Mouse (Mus musculus): ENCODE results near the gene Etfrf1.
A peak's percentile ranks its signal among the peaks of the same experiment; 100 is the strongest.

Etfrf1 gene

DNA sequence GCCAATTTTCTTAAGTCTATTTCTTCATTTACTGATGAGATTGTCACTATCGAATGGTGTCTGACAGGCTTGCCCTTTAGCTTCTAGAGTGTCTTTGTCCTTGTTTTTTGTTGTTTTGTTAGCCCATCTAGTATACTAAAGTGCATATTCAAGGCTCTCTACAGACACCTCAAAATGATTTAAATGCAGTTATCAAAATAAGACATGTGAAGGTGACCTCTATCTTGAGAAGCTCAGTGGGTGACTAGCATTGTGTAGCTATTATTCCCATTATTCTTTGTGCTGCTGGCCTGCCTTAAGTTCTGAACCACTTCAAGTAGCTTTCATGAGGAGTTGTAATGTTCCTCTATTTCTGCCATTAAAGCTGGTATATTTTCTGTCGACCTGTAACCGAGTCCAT is 4.9 kb downstream of the Etfrf1 start:
- no peak for DNase-seq (ENCODE audit: extremely low read depth, insufficient read length, low spot score)

GRCm38 (mm10) chr6:145224246-145224645 is 13.3 kb downstream of the Etfrf1 start:
- DNase-seq (ENCODE audit: extremely low read depth, insufficient read length, low spot score), result no peak

DNA sequence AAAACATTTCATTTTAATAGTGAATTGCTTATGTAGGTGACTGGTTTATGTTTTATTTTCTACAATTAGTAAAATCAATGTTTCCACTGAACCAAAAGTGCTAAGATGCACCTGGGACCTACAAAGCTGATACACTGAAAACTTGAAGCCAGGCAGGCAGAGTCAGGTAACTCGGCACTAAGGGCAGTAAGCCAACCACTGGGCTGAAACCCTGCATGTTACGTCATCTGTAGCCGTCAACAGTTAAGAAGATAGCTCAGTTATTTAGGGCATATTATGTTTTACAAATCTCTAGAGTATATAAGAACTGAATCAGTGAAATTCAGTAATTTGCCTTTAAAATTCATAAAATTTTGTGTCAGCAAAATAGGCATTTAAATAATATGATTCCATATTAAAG is 15.4 kb downstream of the Etfrf1 start:
- no peak for DNase-seq (ENCODE audit: extremely low read depth, insufficient read length, low spot score)

- no peak for DNase-seq (ENCODE audit: extremely low read depth, insufficient read length, low spot score)
Observed at GRCm38 (mm10) chr6:145234391-145234790, 23.5 kb downstream of the Etfrf1 start.

DNA sequence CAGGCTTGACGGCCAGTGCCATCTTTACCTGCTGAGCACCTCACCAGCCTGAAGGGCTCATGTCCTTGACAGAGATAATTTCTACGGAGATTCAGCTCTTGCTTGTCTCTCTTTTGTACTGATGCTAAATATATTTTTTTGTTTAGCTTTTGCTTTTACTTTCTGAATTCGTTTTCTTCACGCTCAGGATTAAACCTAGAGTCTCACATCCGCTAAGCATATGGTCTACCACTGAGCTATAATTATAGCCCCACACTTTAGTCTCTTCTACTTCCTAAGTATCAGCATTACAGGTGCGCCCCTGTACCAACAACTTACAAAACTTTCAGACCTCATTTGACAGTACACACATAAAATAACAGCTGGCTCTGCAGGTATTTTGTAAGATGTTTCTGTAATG is 24.4 kb downstream of the Etfrf1 start:
- no peak for DNase-seq (ENCODE audit: extremely low read depth, insufficient read length, low spot score)

GRCm38 (mm10) chr6:145237148-145237547 is 26.2 kb downstream of the Etfrf1 start:
- no peak for DNase-seq (ENCODE audit: extremely low read depth, insufficient read length, low spot score)

DNA sequence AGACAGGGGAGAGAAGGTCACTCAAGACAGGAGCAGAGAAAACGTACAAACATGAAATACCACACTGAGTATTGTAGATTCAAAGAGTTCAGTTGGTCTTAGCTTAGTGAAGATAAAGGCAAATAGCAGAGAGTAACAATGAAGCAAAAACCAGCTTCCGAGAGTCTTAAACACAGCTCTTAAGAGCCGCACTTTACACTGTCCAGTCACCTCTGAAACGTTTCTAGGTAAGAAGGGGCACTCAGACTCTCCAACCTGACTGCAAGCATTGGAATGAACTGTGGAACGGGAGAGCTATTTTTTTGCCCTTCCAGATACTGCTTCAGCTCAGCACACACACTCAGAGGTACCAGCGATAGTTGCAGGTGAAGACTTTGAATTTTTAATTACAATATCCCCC is 29.4 kb downstream of the Etfrf1 start:
- DNase-seq (ENCODE audit: extremely low read depth, insufficient read length, low spot score), result no peak

- peak; percentile 21 for DNase-seq (ENCODE audit: extremely low read depth, insufficient read length, low spot score)
Observed at GRCm38 (mm10) chr6:145242521-145242920, 31.6 kb downstream of the Etfrf1 start.

GRCm38 (mm10) chr6:145246841-145247240 is 35.9 kb downstream of the Etfrf1 start:
- DNase-seq (ENCODE audit: extremely low read depth, insufficient read length, low spot score), result no peak

DNA sequence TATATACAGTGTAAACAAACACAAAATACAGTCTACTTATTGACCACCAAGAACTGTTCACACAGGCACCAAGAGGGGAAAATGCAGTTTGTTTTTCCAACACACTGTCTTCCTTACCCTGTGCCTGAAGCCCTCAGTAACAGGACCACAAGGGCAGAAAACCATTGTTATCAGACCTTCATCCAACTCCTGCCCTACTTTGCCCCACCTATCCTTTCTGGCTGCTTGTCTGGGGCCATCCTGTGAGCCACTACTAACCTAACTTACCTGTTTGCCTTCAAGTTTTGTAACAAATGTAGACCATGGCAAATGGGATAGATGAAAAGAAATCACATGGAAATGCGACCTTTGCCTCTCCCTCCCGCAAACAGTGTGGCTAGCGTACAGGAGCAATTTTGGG is 37.0 kb downstream of the Etfrf1 start:
- DNase-seq (ENCODE audit: extremely low read depth, insufficient read length, low spot score), result no peak

DNA sequence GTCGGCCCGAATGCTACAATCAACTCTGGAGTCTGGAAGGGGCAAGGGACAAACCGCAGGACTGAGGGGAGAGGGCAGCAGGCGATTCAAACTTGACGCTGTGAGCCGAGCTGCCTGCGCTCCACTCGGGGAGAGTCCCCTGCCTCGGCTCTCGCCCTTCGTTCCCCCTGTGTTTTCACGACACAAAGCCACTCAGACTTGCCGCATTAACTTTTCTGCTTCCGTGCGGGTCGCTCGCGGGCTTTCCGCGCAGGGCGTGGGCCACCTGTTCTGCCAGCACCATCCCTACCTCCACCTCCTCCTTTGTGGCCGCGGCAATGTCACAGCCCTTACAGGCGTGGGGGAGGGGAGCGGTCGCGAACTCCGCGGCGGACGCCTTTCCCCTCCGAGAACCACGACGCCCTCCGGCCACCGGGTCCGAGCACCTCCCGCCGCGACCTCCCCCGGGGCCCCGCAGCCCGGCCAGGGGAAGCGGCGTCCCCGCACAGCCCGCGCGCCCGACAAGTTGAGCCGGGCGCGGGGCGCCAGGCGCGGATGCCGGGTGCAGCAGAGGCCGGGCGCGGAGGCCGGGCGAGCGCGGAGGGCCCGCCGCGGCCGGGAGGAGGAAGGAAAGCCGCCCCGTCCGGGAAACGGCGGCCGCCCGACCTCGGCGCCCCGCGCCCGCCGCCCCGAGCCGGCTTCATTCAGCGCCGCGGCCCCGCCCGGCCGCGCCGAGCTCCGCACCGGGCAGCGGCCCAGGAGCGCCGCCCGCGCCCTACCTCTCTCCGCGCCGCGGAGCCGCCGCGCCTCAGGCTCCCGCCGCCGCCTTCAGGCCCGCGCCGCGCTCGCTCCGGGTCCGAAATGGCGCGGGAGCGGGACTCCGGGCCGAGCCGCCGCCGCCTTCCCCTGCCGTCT is 38.6 kb downstream of the Etfrf1 start:
- peak; percentile 76 for DNase-seq (ENCODE audit: extremely low read depth, insufficient read length, low spot score)

DNA sequence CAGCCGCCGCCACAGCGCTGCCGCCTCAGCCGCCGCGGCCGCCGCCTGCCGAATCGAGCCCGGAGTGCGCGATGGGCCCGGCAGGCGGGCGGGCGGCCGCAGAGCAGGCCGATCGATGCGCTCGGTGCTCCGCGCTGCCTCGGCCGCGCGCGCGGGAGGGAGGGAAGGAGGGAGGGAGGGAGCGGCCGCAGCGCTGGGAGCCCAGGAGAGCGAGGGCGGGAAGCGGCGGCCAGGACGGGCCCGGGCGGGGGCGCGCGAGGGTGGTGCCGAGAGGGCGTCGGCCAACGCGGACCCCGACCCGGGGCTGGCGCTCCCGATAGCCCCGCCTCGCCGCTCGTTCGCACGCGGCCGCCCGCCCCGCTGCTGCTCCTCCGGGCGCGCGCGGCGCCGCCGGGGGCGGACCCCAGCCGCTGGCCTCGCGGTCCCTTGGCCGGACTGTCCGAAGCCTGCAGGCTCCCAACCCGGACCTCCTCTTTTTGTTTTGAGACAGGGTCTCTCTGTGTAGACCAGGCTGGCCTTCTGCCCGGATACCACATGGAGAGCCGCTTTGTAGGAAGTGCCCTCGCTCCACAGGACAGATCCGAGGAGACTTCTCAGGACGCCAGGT is 39.4 kb downstream of the Etfrf1 start, which contains the start of gene Kras:
Gene Kras (minus strand): TSS at position 55 of the 607 bp plus-strand sequence.
- peak; percentile 88 for DNase-seq (ENCODE audit: extremely low read depth, insufficient read length, low spot score)

GRCm38 (mm10) chr6:145250820-145251219 is 39.9 kb downstream of the Etfrf1 start:
- DNase-seq (ENCODE audit: extremely low read depth, insufficient read length, low spot score), result no peak

DNA sequence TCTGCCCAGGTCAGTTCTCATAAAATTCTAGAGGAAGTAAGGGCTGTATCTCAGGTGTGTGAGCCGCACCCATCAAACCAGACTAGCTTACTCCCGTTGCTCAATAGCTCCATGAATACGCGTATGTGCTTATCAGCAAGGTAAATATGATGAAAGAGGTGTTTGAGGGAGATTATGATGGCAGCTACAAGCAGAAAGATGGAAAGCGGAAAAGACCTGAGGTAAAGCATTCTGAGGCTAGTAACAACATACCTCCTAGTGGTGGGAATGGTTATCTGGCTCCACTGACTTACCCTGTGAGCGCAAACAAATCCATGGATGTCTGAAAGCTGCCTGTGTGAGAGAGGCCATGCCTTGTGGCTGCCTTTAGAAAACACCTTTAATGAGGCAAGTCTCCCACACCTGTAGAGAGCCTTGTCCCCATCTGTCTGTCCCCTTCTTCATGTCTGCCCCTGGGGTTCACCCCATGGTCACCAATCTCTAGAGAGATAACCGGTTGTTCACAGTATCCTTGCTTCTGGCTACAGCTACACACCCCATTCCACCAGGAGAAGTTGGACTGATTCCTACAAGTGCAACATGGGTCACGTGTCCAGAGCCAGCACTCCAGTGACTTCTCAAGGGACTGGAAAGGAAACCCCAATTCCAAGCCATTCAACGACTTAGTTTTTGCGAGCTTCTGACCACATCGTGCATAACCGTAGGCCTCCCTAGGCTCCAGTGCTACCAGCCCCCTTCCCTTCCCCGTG is 45.2 kb downstream of the Etfrf1 start:
- DNase-seq (ENCODE audit: extremely low read depth, insufficient read length, low spot score), result no peak

GRCm38 (mm10) chr6:145256701-145257073 is 45.8 kb downstream of the Etfrf1 start:
- no peak for DNase-seq (ENCODE audit: extremely low read depth, insufficient read length, low spot score)

DNA sequence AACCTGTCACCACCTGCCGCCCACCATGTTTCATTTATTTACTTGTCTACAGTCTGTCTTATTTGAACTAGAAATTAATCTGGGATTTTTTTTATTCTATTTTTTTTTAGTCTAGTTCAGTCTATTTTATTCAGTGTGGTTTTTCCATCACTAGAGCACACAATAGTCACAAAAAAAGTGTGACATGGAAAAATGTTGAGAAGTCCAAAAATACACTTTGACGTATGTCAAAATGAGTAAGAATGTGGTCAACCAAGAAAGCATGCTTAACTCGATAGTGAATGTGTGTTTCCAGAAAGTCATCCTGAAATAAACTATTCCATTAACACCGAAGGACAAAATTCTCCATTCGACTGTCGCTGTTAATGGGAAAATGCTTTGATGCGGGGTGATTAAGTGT is 51.4 kb downstream of the Etfrf1 start:
- DNase-seq (ENCODE audit: extremely low read depth, insufficient read length, low spot score), result no peak
